Mouse (Mus musculus): ENCODE results near the gene Dido1.
A peak's percentile ranks its signal among the peaks of the same experiment; 100 is the strongest.

Gene Dido1

DNA sequence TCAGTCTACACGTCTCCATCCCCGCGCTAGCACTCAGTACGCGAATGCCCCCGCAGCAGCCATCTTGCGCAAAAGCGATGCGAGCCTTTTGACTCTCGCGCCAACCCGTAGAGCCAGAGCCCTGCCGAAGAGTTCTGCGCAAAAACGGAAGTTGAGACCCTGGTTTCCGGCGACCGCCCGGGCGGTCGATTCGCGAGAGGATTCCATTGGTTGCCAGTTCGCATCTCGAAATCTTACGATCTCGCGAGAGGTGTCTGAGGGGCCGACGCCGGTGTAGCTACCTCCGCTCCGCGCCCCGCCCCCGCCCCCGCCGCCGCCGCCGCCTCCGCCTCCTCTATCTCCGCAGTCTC lies at the start of gene Dido1, which contains the start of gene Gid8:
Gene Dido1 (minus strand): TSS at position 77 of the 350 bp plus-strand sequence.
Gene Gid8 (plus strand): TSS at position 195 of the 350 bp plus-strand sequence.
- DNase-seq: peak; percentile 93

DNA sequence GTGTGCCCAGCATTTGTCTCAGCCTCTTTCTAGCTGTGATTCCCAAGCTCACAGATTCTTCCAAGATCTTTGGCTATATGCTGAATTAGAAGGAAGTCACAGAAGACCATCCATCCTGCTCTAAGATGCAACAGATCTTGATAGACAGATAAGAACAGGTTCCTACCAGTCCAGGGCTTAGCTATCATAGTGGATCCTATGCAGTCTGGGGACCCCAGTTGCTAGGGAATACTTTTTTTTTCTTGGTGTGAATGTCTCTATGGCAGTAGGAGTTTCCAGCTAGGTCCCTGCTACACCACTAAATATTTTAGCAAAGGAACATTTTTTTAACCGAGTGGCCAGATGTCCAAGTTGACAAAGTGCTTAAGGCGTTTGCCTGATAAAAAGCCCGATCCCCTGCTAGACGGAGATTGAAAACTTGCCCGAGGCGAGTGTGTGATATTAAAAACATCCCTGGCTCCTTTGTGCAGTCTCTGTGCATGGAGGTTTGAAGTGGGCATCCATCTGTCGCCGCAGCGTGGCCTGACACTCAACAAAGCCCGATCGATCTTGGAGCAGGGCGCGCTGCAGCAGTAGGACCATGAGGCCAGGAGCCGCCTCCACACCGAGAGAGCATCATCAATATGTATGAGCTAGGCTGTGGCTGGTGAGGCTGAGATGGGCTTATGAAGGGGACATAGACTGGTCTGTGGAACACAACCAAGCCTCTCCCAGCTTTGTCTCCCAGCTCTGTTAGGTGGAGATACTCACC lies 48.9 kb upstream of the Dido1 start:
- DNase-seq: no peak

- DNase-seq: no peak
Observed at GRCm38 (mm10) chr2:180756786-180757185, 47.0 kb upstream of the Dido1 start.

DNA sequence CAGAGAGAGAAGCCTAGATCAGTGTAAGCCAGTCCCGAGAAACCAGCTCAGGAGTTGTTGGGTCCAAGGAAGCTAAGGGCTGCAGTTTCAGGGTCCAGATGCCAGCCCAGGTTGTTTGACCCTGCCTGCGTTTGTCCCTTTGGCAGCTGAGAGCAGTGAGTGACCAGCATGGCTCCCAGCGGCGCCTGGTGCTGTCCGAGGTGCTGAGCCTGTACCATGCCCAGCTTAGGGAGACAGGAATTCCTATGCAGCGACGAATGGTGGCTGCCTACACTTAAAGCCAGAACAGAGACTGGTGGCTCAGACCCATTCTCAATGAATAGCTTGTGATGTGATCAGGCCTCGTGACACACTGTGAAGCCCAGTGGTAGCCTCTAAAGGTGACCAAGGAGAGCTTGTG lies 46.1 kb upstream of the Dido1 start:
- DNase-seq: no peak

DNA sequence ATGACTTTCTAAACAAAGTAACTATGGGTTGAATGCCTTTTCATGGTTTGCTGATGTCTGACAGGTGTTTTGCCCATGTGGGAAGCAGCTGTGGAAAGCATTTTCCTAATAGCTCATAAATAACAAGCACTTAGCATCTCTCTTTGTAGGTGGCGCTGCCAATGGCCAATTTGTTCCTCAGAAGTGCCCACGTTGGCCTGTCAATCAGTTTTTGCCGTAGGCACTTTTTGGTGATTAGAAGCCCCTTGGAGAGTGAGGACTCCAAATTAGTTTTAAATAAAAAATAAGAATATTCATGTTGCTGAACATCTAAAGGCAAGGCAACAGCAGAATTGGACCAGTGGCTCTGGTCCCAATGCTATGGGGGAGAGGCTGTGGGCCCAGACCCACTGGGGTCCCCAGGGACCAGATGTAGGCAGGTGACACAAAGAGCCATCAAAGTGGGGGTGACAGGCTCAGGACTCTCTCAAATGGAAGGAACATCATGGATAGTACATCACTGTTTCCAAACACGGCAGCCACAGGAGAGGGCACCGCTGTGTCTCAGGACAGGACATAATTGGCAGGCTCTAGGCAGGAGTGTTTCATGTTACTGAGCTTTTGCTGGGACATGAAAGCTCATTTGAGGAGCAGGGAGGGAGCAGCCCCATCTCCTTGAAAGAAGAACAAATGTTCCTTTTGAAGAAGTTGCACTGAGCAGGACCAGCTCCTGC lies 45.3 kb upstream of the Dido1 start:
- no peak for DNase-seq

GRCm38 (mm10) chr2:180748904-180749303 lies 39.1 kb upstream of the Dido1 start:
- DNase-seq: no peak

- no peak for DNase-seq
Observed at GRCm38 (mm10) chr2:180746569-180747192, 36.9 kb upstream of the Dido1 start.

DNA sequence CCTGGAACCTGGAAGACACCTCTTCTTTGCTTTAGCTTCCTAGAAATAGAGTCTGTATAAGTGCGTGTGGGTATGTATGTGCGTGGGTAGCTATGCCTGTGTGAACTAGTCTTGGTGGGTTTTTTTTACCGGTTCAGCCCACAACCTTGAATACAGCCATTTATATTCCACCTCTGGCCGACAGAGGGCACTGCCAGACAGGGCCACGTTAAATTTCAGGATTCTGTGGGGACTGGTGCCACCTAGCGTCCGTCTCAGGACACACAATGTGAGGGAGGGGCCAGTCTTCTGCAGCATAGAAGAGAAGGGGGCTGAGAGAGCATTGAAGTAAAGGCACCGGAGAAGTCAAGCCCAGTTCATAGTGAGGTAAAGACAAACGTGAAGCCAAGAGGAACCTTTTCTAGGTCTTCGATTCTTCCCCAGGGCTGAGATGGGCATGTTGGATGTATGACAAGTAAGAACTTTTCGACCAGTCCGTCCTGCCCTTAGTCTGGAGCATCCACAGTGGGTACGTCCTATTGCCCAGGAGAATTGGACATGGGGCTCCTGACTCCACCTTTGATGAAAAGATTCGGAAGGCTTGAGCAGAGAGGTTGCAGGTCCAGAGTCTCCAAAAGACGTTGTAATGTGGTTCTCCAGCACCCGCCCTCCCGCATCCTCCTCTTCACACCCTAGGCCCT lies 35.6 kb upstream of the Dido1 start:
- DNase-seq: peak; percentile 94

- DNase-seq: no peak
Observed at GRCm38 (mm10) chr2:180743321-180743720, 33.5 kb upstream of the Dido1 start.

DNA sequence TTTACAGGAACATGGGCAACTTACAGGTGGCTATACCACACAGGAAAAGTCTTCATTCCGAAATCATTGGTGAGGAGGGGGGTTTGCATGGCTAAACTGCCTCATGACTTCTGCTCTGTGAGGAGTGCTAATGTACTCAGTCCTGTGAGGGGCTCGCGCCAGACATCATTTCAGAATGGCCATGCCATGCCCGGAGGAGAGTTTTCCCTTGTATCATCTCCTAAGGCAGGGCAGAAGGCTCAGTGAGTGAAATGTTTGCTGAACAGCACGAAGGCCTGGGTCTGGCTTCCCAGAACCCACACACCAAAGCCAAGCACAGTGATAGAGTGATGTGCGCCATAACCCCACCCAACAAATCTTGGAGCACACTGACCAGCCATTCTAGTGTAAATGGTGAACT lies 33.0 kb upstream of the Dido1 start:
- no peak for DNase-seq

GRCm38 (mm10) chr2:180741421-180741820 lies 31.6 kb upstream of the Dido1 start:
- no peak for DNase-seq

GRCm38 (mm10) chr2:180740349-180740748 lies 30.6 kb upstream of the Dido1 start:
- no peak for DNase-seq

- DNase-seq: no peak
Observed at GRCm38 (mm10) chr2:180737984-180738383, 28.2 kb upstream of the Dido1 start.

DNA sequence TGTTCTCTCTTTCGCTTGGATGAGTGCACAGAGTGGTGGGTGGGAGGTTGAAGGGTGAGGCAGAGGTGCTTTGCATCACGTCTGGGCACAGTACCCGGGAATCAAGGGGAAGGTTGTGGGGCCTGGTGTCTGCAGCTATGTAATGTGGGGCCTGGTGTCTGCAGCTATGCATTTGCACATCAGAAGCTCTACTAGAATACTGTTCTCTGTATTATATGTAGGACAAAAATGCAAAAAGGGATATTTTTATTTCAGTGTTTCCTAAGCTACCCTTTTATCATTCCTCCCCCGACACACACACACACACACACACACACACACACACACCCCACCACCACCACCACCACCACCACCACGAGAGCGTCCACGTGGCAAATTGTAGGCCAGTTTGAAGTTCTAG lies 25.4 kb upstream of the Dido1 start:
- DNase-seq: no peak

DNA sequence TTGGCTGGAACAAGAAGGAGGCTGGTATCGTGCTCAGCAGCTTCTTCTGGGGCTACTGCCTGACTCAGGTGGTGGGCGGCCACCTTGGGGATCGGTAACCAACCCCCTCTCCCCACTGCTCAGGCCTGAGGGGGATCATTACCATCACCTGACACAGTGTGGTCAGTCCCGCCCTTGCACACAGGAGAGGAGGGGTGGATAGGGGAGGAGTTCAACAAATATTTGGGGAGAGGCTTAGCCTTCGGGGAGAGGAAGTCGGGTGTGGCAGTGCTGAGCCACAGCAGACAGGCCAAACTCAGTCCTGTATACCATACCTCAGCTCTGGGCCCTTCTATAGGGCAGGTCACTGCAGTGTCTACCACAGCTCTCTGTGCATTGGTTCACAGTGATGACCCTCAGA lies 22.2 kb upstream of the Dido1 start:
- DNase-seq: no peak

DNA sequence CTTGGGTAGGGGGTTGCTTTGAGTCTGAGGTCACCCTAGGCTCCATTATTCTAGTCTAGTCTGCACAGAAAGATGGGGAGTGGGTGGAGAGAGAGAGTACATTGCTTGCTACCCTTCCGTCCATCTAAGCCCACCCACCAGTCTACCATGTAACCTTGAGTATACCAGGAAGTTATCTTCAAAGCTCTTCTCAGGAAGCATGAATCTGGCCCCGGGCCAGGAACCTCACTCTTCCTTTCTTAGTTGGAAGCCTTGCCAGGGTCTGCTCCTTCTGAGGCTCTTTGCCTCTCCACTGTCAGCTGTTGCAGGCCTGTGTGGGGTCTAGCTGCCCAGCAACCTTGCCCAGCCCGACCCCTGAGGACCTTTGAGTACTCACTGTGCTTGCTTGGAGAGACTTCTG lies 21.2 kb upstream of the Dido1 start:
- DNase-seq: no peak

GRCm38 (mm10) chr2:180727613-180728021 lies 17.8 kb upstream of the Dido1 start:
- no peak for DNase-seq

- no peak for DNase-seq
Observed at GRCm38 (mm10) chr2:180726658-180727442, 17.1 kb upstream of the Dido1 start.

- no peak for DNase-seq
Observed at GRCm38 (mm10) chr2:180725856-180726629, 16.2 kb upstream of the Dido1 start.

- no peak for DNase-seq
Observed at GRCm38 (mm10) chr2:180725414-180725778, 15.6 kb upstream of the Dido1 start.

DNA sequence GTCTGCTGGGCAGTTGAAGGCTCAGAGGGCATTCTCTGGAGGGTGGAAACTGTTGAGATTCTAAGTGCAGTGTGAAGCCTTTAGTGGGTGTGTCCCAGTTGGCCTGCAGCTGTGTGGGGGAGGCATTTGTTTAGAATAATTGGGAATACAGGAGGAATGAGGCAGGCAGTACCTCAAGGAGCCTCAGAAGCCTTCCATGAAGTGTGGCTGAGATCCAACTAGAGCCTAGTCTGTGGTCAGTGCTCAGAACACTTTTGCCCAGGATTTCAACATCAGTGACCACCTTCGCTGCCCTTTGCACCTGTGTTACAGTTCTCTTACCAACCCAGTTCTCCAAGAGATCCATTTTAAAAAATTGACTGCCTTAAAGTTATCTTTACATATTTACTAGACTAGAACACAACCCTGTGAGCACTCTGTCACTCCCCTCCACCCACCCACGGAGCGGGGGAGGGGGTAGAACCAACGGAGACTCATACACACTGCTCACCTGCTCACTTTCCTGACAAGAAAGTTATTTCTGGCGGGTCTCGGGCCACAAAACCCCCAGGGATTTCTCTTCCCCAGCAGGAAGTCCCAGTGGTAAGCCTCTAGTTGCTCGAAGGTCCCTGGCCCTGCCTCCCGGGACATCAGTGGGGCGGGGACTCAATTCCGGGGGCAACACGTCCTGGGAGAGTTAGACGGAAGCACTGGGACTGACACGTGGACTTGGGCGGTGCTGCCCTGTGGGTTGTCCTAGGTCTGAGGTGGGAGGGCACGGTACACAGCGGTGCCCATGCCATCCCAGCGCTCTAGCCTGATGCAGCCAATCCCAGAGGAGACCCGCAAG lies 15.0 kb upstream of the Dido1 start, which contains the start of gene Slc17a9:
Gene Slc17a9 (plus strand): TSS at position 679 of the 829 bp plus-strand sequence.
- DNase-seq: no peak
